Mouse (Mus musculus): ENCODE measurements around the gene Klf1.

Gene Klf1

GRCm38 (mm10) chr8:84936041-84936961 lies 34.6 kb downstream of the Klf1 start:
- peak; percentile 68 for DNase-seq

- DNase-seq, result peak; percentile 82
These were observed 35.3 kb downstream of the Klf1 start, which contains the start of gene Mast1 for GRCm38 (mm10) chr8:84936962-84937546. TSS of gene Mast1 (minus strand) at chr8:84937359.

GRCm38 (mm10) chr8:84937620-84938485 lies 36.1 kb downstream of the Klf1 start:
- peak; percentile 66 for DNase-seq

GRCm38 (mm10) chr8:84943699-84944098 lies 42.0 kb downstream of the Klf1 start:
- DNase-seq, result no peak

GRCm38 (mm10) chr8:84944478-84945160 lies 42.9 kb downstream of the Klf1 start:
- DNase-seq, result peak; percentile 81

GRCm38 (mm10) chr8:84945235-84945632 lies 43.5 kb downstream of the Klf1 start:
- DNase-seq, result peak; percentile 73

GRCm38 (mm10) chr8:84945633-84946527 lies 44.2 kb downstream of the Klf1 start:
- DNase-seq, result peak; percentile 78

GRCm38 (mm10) chr8:84946528-84947240 lies 45.0 kb downstream of the Klf1 start, which contains the start of gene Rtbdn:
TSS of gene Rtbdn (plus strand) at chr8:84946991.
- DNase-seq, result peak; percentile 82

- DNase-seq, result no peak
These were observed 45.5 kb downstream of the Klf1 start for GRCm38 (mm10) chr8:84947241-84947545.

GRCm38 (mm10) chr8:84949753-84950152 lies 48.0 kb downstream of the Klf1 start:
- no peak for DNase-seq

GRCm38 (mm10) chr8:84952612-84953255 lies 51.0 kb downstream of the Klf1 start:
- no peak for DNase-seq

Measured in cerebellum, adult 9-10 months (tissue).